Mouse (Mus musculus): ENCODE measurements around the gene Tpm1.

Tpm1 gene

GRCm38 (mm10) chr9:67046881-67047605 is 2.2 kb downstream of the Tpm1 start:
- in situ Hi-C loops (cut with MboI, MseI), result no loop called here

GRCm38 (mm10) chr9:67045966-67046602 is 3.1 kb downstream of the Tpm1 start:
- in situ Hi-C loops (cut with MboI, MseI), result no loop called here

- in situ Hi-C loops (cut with MboI, MseI), result no loop called here
Measured at GRCm38 (mm10) chr9:67045306-67045675, 3.9 kb downstream of the Tpm1 start.

GRCm38 (mm10) chr9:67044551-67045305 is 4.5 kb downstream of the Tpm1 start:
- in situ Hi-C loops (cut with MboI, MseI), result no loop called here

- in situ Hi-C loops (cut with MboI, MseI), result no loop called here
Measured at GRCm38 (mm10) chr9:67043231-67044199, 5.7 kb downstream of the Tpm1 start.

GRCm38 (mm10) chr9:67042813-67043207 is 6.4 kb downstream of the Tpm1 start:
- in situ Hi-C loops (cut with MboI, MseI), result no loop called here

- in situ Hi-C loops (cut with MboI, MseI), result no loop called here
Measured at GRCm38 (mm10) chr9:67041840-67042812, 7.1 kb downstream of the Tpm1 start.

- in situ Hi-C loops (cut with MboI, MseI), result no loop called here
Measured at GRCm38 (mm10) chr9:67040963-67041839, 8.0 kb downstream of the Tpm1 start.

- in situ Hi-C loops (cut with MboI, MseI), result no loop called here
Measured at GRCm38 (mm10) chr9:67039867-67040266, 9.3 kb downstream of the Tpm1 start.

GRCm38 (mm10) chr9:67038686-67039085 is 10.5 kb downstream of the Tpm1 start:
- in situ Hi-C loops (cut with MboI, MseI), result no loop called here

GRCm38 (mm10) chr9:67037666-67038065 is 11.5 kb downstream of the Tpm1 start:
- in situ Hi-C loops (cut with MboI, MseI), result no loop called here

GRCm38 (mm10) chr9:67036527-67037118 is 12.6 kb downstream of the Tpm1 start:
- in situ Hi-C loops (cut with MboI, MseI), result no loop called here

- in situ Hi-C loops (cut with MboI, MseI), result no loop called here
Measured at GRCm38 (mm10) chr9:67035957-67036451, 13.2 kb downstream of the Tpm1 start.

GRCm38 (mm10) chr9:67034677-67035076 is 14.5 kb downstream of the Tpm1 start:
- in situ Hi-C loops (cut with MboI, MseI), result loop anchor here (5.0 kb wide), 1 partner anchor 37 kb away; no protein-coding TSS in a partner anchor

GRCm38 (mm10) chr9:67033016-67033415 is 16.2 kb downstream of the Tpm1 start:
- in situ Hi-C loops (cut with MboI, MseI), result loop anchor here (5.0 kb wide), 1 partner anchor 36 kb away; no protein-coding TSS in a partner anchor

GRCm38 (mm10) chr9:67032611-67033010 is 16.6 kb downstream of the Tpm1 start:
- in situ Hi-C loops (cut with MboI, MseI), result loop anchor here (5.0 kb wide), 1 partner anchor 35 kb away; no protein-coding TSS in a partner anchor

- in situ Hi-C loops (cut with MboI, MseI), result no loop called here
Measured at GRCm38 (mm10) chr9:67029518-67029917, 19.7 kb downstream of the Tpm1 start.

- in situ Hi-C loops (cut with MboI, MseI), result no loop called here
Measured at GRCm38 (mm10) chr9:67028929-67029328, 20.3 kb downstream of the Tpm1 start.
